Mouse (Mus musculus) hindbrain, embryonic 16.5 days (tissue): ENCODE results near the gene Olfr1423. TPM values are rescaled to one million over a fixed set of nuclear protein-coding genes. Genes with fewer than 3 reads are reported as not detected.
"Not testable (repeated sequence)": the region's sequence is repeated elsewhere in the genome, so short reads cannot be mapped to it uniquely, and the experiment has no call there.

Experiments used
- ATAC-seq: fragments of 200-750 bp; cut with Nextera tagmentation; 2 replicates; pipeline ENCODE4 v1.8.0; 2017; ENCODE audit warnings: moderate TSS enrichment, moderate library complexity
- H3K27ac ChIP-seq: fragments of 300-500 bp; sonication (generic); 2 replicates; pipeline ENCODE4 v1.5.1; 2014; ENCODE audit warnings: low read depth, mild to moderate bottlenecking, control low read depth, low read length, moderate library complexity
- H3K27me3 ChIP-seq: fragments of 300-500 bp; sonication (generic); replicated peaks from 2 replicates; pipeline ENCODE4 v1.6.1; 2014; ENCODE audit warnings: low read length; ENCODE audit not compliant: control insufficient read depth, insufficient read depth
- H3K36me3 ChIP-seq: fragments of 300-500 bp; sonication (generic); 2 replicates; pipeline ENCODE4 v1.6.1; 2014; ENCODE audit warnings: mild to moderate bottlenecking, low read length, moderate library complexity, mixed read lengths; ENCODE audit not compliant: control insufficient read depth, insufficient read depth
- H3K4me1 ChIP-seq: fragments of 300-500 bp; sonication (generic); 2 replicates; pipeline ENCODE4 v1.6.1; 2014; ENCODE audit warnings: low read depth, low read length; ENCODE audit not compliant: control insufficient read depth, insufficient read depth
- H3K4me2 ChIP-seq: fragments of 300-500 bp; sonication (generic); 2 replicates; pipeline ENCODE4 v1.6.1; 2014; ENCODE audit warnings: mild to moderate bottlenecking, low read length, control low read depth, moderate library complexity
- H3K4me3 ChIP-seq: fragments of 300-500 bp; sonication (generic); 2 replicates; pipeline ENCODE4 v1.5.1; 2014; ENCODE audit warnings: mild to moderate bottlenecking, low read length, control low read depth, moderate library complexity
- H3K9ac ChIP-seq: fragments of 300-500 bp; sonication (generic); 2 replicates; pipeline ENCODE4 v1.6.1; 2014; ENCODE audit warnings: low read depth, mild to moderate bottlenecking, control low read depth, low read length, moderate library complexity
- H3K9me3 ChIP-seq: fragments of 300-500 bp; sonication (generic); 2 replicates; pipeline ENCODE4 v1.6.1; 2014; ENCODE audit warnings: mild to moderate bottlenecking, low read length, moderate library complexity; ENCODE audit not compliant: control insufficient read depth
- WGBS: fragments of 180-500 bp; shearing (Covaris S2); extraction: QIAGEN DNeasy Blood & Tissue Kit; methylation state at CpG from one replicate; pipeline ENCODE4 v1.1.7; 2014; 5-methylcytosine and 5-hydroxymethylcytosine counted together
- polyA plus RNA-seq: library from polyadenylated mRNA; unstranded; fragments of >200 nt; fragmentation: Nextera tagmentation; extraction: Ambion mirVana; gene quantifications from 2 replicates; pipeline ENCODE4 v1.2.1, GENCODE M21; 2015

Gene Olfr1423
- polyA plus RNA-seq, 1 experiment from 2014 or later, result not detected

DNA sequence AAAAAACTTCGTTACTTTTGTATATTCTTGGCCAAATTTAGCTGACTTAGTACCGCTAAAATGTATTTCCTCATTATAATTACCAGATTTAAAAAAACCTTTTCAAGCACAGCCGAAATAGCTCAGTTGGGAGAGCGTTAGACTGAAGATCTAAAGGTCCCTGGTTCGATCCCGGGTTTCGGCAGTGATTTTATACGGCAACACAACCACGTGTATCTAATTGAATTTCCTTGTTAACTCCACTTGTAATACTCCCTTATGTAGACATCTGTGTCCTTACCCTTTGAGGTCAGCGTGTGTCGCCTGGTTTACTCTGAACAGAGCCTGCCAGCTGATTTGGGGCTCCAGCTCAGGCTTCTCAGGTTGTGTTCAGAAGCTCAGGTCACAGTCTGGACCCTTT lies 39.0 kb downstream of the Olfr1423 start:
- Histone ChIP-seq H3K9ac (no peak overlapping the region), H3K27me3 (no peaks in the 10 kb centered on the region), H3K4me2 (peak overlapping the region; percentile 18), H3K36me3 (no peaks in the 10 kb centered on the region), H3K4me1 (peaks cover 9% of the 10 kb centered on the region), H3K9me3 (no peaks in the 10 kb centered on the region), H3K27ac (no peak overlapping the region), H3K4me3 (peak overlapping the region; percentile 5)
- 3% methylated on average over 11 of the region's 11 CpGs for WGBS
- peak; percentile 44 for ATAC-seq

DNA sequence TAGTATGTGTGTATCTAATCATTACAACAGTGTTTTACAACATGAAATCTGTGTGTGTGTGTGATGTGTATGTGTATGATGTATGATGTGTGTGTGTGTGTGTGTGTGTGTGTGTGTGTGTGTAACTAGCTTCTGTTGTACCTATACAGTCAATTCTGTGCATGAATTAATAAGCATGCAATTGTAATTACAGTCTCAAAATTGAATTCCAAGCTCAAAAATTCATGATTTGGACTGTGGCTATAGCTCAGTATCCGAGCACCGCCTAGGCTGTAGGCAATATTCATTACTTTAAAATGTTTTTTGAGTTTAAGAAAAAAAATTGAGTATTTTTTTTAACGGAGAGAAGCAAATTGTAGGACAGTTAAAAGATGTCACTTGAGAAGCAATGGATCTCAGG lies 39.4 kb downstream of the Olfr1423 start:
- no peaks in the 10 kb centered on the region for H3K36me3 ChIP-seq
- no peak for ATAC-seq
- H3K9ac ChIP-seq, result no peak overlapping the region
- peaks cover 6% of the 10 kb centered on the region for H3K4me1 ChIP-seq
- no peak overlapping the region for H3K4me2 ChIP-seq
- no peaks in the 10 kb centered on the region for H3K9me3 ChIP-seq
- H3K27me3 ChIP-seq, result no peaks in the 10 kb centered on the region
- H3K27ac ChIP-seq, result no peak overlapping the region
- 32% methylated on average over 3 of the region's 3 CpGs for WGBS
- H3K4me3 ChIP-seq, result no peak overlapping the region

DNA sequence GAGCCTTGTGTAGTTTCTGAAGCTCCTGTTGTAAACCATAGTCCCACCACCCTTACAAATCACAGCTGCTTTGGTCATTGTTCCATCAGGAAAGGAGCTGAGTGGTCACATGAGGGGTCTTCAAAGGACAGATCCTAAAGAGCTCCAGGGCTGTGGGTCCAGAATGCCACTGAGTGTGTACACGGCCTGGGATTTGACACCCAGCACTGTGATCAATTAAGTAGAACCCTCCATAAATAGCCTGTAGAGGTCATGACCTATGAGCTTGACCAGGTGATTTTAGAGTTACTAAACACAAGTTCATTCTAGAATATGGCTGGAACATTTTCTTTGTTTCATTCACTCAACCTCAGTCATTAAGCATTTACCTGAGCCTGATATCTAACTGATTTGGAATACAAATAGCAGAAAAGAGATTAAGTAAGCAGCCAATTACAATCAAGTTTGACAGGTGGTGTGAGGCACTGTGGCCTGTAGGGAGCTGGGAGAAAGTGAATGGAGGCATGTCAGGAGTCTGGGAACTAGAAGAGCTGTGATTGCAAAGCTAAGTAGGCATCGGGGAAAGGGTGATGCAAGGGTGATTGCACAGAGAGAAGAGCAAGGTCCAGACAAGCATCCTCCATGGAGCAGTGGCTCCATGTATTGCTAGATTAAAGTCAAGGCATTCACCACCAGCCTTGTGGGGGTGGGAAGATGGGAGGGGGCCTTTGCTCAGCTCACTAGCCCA lies 45.2 kb downstream of the Olfr1423 start:
- H3K4me1 ChIP-seq, result no peaks in the 10 kb centered on the region
- no peak overlapping the region for H3K4me3 ChIP-seq
- no peak overlapping the region for H3K27ac ChIP-seq
- H3K27me3 ChIP-seq, result no peaks in the 10 kb centered on the region
- no peak overlapping the region for H3K9ac ChIP-seq
- no peaks in the 10 kb centered on the region for H3K9me3 ChIP-seq
- H3K4me2 ChIP-seq, result no peak overlapping the region
- 73% methylated on average over 2 of the region's 2 CpGs for WGBS
- H3K36me3 ChIP-seq, result peaks cover 20% of the 10 kb centered on the region
- peak; percentile 40; the same call in 1 of the 2 replicates for ATAC-seq

GRCm38 (mm10) chr19:11994703-11995431 lies 46.2 kb downstream of the Olfr1423 start:
- H3K36me3 ChIP-seq, result peaks cover 20% of the 10 kb centered on the region

DNA sequence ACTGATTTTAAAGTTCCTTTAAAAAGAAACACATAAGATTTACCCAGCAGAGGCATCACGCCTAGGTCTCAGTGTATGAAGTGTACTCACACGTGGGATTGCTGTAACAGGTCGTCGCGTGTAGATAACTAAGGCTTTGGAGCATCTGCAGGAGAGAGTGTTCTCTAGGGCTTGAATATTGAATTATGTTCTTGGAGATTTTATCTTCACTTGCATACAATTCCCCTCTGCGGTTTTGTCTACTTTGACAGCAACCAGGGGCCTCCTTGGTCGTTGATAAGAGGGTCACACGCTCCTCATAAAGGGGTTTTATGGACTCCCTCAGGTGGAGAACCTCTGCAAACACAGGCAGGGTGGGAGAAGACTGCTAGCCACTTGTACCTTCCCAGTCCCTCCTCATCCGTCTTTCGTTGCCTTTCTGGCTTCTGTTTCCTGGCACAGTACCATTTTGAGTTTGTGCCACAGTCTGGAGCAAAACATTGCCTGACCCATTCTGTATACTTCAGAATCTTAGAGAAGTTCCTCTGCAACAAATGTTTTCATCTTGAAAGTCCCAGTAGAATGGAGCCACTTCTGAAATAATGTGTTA lies 48.6 kb downstream of the Olfr1423 start:
- Histone ChIP-seq H3K4me2 (no peak overlapping the region), H3K4me3 (no peak overlapping the region), H3K36me3 (peaks cover 34% of the 10 kb centered on the region), H3K4me1 (no peaks in the 10 kb centered on the region), H3K9ac (no peak overlapping the region), H3K9me3 (no peaks in the 10 kb centered on the region), H3K27me3 (no peaks in the 10 kb centered on the region), H3K27ac (no peak overlapping the region)
- 96% methylated on average over 10 of the region's 10 CpGs for WGBS
- no peak for ATAC-seq

More at GRCm38 (mm10) chr19:11994703-11995431, 46.2 kb downstream of the Olfr1423 start:
- Histone ChIP-seq H3K4me3 (no peak overlapping the region), H3K4me1 (no peaks in the 10 kb centered on the region), H3K27me3 (no peaks in the 10 kb centered on the region), H3K27ac (no peak overlapping the region), H3K9me3 (no peaks in the 10 kb centered on the region), H3K4me2 (no peak overlapping the region), H3K9ac (no peak overlapping the region)
- ATAC-seq, result no peak
- WGBS, result 90% methylated on average over 6 of the region's 6 CpGs

DNA sequence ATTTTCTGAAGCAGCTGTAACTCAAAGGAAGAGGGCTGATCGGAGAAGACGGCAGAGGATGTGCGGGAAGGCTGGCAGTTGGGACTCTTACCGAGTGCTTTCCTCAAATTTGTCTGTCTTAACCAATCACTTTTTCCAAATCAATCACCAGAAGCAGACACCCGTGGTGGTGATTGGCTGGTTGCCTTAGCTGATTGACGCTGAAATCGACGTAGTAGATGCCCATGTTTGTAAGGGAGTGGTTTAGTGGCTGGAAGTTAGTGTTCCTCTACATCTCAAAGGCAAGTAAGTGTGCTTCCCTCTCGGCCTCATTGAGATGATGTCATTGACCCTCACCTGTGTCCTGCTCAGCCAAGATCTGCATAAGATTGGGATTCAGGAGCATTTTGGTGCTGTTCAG lies 49.1 kb downstream of the Olfr1423 start:
- no peaks in the 10 kb centered on the region for H3K27me3 ChIP-seq
- no peak overlapping the region for H3K4me2 ChIP-seq
- no peak overlapping the region for H3K9ac ChIP-seq
- H3K9me3 ChIP-seq, result no peaks in the 10 kb centered on the region
- H3K4me3 ChIP-seq, result no peak overlapping the region
- peaks cover 34% of the 10 kb centered on the region for H3K36me3 ChIP-seq
- H3K27ac ChIP-seq, result no peak overlapping the region
- 94% methylated on average over 9 of the region's 9 CpGs for WGBS
- H3K4me1 ChIP-seq, result no peaks in the 10 kb centered on the region
- ATAC-seq, result no peak

GRCm38 (mm10) chr19:11989334-11989733 lies 51.8 kb downstream of the Olfr1423 start:
- ATAC-seq, result no peak
- H3K9ac ChIP-seq, result no peak overlapping the region
- H3K27ac ChIP-seq, result no peak overlapping the region
- H3K4me2 ChIP-seq, result no peak overlapping the region
- H3K36me3 ChIP-seq, result peaks cover 34% of the 10 kb centered on the region
- H3K9me3 ChIP-seq, result no peaks in the 10 kb centered on the region
- H3K4me1 ChIP-seq, result no peaks in the 10 kb centered on the region
- 97% methylated on average over 7 of the region's 7 CpGs for WGBS
- H3K4me3 ChIP-seq, result no peak overlapping the region
- no peaks in the 10 kb centered on the region for H3K27me3 ChIP-seq

DNA sequence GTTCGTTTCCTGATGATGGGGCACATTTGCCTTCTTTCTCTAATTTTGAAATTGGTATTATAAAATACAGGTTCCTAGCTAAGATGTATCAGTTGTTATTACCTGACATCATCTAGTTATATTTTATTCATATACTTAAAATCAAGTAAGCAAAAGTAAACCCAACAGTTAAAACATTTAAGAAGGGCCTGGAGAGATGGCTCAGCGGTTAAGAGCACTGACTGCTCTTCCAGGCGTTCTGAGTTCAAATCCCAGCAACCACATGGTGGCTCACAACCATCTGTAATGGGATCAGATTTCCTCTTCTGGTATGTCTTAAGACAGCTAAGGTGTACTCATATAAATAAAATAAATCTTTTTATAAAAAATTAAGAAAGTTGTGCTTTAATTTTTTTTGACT lies 53.3 kb downstream of the Olfr1423 start:
- Histone ChIP-seq H3K27ac (no peak overlapping the region), H3K9me3 (no peaks in the 10 kb centered on the region), H3K36me3 (peaks cover 46% of the 10 kb centered on the region), H3K4me3 (no peak overlapping the region), H3K4me1 (no peaks in the 10 kb centered on the region), H3K4me2 (no peak overlapping the region), H3K27me3 (no peaks in the 10 kb centered on the region), H3K9ac (no peak overlapping the region)
- no peak for ATAC-seq
- WGBS, result 92% methylated on average over 3 of the region's 3 CpGs

DNA sequence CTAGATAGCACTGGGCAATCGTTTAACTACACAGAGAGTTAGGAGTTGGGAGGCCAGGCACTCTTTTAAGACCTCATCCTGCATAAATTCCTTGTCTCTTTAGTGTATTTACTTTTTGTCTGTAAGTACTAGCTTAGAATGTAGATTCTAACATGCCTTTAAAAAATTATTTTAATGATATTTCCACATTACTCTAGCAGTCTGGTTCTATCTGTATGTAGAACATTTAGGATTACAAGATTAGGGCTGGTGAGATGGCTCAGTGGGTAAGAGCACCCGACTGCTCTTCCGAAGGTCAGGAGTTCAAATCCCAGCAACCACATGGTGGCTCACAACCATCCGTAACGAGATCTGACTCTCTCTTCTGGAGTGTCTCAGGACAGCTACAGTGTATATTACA lies 56.5 kb downstream of the Olfr1423 start:
- H3K36me3 ChIP-seq, result peaks cover 57% of the 10 kb centered on the region
- H3K4me1 ChIP-seq, H3K4me3 ChIP-seq, ATAC-seq, H3K9ac ChIP-seq, H3K9me3 ChIP-seq, H3K27me3 ChIP-seq, H3K27ac ChIP-seq, H3K4me2 ChIP-seq: not testable (repeated sequence)
- WGBS, result 82% methylated on average over 5 of the region's 5 CpGs
